Mouse (Mus musculus) cerebellum, adult 2 months (tissue): ENCODE data around the gene Ppcs.
A peak's percentile ranks its signal among the peaks of the same experiment; 100 is the strongest.

Experiments
- CTCF ChIP-seq: fragments of 200-500 bp; IDR thresholded peaks from 2 replicates; pipeline ENCODE4 v1.5.1; 2011; ENCODE audit warnings: low read depth, mild to moderate bottlenecking, control low read depth, low read length, moderate library complexity, borderline replicate concordance; ENCODE audit not compliant: insufficient read depth
- POLR2A ChIP-seq: fragments of 200-500 bp; IDR thresholded peaks from 2 replicates; pipeline ENCODE4 v1.6.1; 2011; ENCODE audit warnings: low read length, control low read depth, borderline replicate concordance; ENCODE audit not compliant: insufficient read depth

- TF ChIP-seq POLR2A (no peak), CTCF (peak; percentile 14; the same call in 1 of the 2 replicates)
Observed at GRCm38 (mm10) chr4:119381471-119382190, 40.6 kb downstream of the Ppcs start.
